Mouse (Mus musculus) spleen, postnatal 36 days (tissue): ENCODE measurements around the gene Chd9.

Source experiments
- DNase-seq, 2 experiments: peaks; one replicate each; pipeline ENCODE4 v3.0.0; 2022; ENCODE audit warnings: low spot score in 2 of 2, mixed read lengths in 1 of 2

The Chd9 gene

DNA sequence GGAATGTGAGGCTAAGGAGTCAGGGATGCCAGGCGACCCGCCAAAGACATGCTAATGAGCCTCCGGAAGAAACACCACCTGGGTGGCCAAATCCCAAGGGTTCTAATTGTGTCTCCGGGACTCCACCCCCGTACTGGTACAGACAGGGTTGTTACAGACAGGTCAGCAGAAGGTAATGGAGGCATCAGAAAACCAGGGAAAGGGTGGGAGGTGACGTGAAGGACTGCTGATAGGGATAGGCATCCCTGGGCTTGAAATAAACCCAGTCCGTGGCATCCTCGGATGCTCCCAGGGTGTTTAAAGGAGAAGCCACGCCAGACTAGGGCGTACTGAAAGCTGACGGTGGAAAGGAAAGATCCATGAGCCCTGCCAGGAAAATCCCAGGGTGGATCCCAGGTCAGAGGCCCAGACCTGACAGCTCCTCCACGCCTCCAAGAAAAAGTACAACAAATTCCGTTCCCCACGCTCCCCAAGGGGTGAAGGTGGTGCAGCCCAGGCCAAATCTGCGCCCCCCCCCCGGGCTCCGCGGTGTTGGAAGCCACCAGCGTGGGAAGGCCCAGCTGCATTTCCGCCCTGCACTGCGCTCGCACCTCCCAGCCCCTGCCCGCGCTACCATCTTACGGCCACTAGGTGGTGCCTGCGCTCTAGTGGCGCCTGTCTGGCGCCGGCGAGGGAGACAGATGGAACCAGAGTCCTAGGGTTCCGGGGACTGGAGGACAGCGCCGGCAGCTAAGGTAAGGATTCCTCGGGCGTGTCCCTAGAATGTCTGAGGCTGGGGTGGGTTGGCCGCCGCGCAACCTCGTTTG, at the start of gene Chd9:
Gene Chd9 (plus strand): TSS at position 172 of the 806 bp plus-strand sequence.
- DNase-seq: peak; percentile 92

DNA sequence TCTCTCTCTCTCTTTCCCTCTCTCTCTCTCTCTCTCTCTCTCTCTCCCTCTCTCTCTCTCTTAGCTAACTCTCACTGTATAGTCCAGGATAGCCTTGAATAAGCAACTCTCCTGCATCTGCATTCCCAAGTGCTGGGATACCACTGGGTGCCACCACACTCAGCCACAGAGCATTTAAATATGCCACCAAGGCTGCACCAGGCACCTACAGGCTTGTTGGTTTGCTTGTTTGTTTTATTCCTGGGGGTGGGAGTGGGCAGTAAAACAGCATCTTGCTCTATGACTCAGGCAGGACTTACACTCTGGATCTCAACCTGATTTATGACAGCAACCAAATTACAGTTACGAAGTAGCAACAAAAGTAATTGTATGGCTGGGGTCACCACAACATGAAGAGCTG, 36.5 kb upstream of the Chd9 start:
- DNase-seq: no peak

DNA sequence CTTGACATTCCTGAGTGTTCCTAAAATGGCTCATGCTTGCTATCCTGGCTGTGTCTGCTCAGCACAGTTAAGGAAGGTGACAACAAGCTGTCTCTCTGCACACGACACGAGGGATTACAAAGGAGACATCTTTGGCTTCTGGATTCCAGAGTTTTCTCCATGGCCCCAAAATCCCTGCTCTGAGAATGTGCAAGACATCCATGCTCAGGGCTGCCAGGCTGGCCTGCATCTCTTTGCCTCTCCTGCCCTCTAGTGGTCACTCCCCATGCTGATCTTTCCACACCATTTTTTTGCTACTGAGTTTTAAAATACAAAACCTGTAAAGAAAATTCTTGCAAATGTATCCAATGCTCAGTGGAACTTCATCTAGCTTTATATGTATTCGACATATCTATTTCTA, 34.4 kb upstream of the Chd9 start:
- peak; percentile 41 to 56 for DNase-seq

DNA sequence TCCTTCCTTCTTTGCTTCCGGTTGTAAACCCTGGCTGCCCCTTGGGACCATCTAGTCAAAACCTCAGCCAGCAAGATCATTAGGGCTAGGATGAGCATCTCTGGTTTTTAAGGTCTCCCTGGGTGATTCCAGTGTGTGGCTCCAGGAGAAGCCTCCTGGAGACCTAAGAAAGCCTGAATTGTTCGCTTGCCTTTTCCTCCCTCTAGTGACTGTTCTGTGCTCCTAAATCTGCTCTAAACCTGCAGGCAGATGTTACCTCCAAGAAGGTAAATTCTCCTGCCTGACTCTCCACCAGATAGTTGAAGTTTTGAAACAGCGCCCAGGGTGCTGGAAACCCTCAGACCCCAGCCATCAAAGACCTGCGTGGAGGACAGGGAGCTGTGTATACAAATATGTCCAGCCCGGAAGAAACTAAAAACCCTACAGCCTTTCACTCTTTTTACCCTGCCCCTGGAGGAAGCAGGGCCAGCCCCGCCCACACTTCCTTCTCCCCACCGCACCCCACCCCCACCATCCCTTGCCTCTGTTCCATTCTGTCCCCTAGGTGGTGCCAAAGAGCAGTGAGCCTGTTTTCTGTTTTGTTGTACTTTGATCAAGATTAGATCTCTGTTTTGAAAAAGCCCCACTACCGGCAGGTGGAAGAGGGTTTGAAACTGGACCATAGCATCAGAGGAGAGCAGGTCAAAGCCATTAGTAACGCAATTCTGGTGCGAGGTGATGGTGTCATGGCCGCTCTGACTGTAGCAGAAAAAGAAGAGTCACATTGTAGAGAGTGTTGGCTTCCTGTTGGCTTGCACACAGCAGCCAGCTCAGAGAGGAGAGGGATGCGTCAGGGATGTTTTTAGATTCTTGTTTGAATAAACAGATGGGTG, 32.9 kb upstream of the Chd9 start:
- DNase-seq: peak; percentile 82

DNA sequence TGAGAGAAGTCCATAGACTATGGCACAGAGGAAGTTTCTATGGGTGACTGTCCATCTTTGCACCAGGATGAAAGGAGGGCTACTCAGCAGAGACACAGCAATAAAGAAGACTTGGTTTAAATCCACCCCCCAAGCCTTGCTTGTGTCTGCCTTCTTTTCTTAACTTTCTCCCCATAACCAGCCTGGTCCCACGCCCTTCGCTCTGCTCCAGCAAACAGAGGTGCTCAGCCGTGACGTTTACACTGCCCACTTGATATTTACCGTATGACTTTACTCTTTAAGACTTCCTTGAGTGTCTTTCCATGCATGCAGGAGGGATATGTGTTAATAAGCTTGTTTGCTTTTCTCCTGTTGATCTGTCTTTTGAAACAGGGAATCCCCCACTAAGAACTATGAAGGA, 28.7 kb upstream of the Chd9 start:
- no peak for DNase-seq

DNA sequence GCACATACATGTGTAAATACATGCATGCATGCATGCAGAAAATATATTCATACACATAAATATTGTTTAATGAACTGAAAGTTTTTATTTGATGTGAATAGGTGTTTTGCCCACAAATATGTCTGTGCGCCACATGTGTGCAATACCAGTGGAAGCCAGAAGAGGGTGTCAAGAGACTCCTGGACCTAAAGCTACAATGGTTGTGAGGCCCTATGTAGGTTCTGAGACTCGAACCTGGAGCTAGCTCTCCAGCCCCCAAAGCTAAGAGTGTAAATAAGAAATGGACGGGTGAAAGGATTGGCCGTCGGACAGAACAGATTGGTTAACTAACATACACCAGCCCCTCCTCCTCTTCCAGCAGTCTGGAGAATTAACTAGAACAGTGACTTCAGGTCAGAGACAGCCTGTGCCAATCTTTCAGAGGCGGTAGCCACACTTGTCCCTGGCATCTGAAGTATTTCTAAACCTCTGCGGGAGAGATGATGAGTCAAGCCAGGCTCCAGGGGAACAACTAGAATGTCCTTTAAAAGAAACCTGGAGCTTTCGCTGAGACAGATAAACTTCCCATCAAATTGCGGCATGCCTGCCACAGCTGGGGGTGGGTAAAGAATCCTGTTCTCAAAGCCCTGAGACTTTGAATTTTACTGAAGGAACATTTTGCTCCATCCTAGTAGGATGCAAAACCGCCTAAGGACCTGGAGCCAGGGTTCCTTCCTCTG, 14.4 kb upstream of the Chd9 start:
- DNase-seq: no peak

DNA sequence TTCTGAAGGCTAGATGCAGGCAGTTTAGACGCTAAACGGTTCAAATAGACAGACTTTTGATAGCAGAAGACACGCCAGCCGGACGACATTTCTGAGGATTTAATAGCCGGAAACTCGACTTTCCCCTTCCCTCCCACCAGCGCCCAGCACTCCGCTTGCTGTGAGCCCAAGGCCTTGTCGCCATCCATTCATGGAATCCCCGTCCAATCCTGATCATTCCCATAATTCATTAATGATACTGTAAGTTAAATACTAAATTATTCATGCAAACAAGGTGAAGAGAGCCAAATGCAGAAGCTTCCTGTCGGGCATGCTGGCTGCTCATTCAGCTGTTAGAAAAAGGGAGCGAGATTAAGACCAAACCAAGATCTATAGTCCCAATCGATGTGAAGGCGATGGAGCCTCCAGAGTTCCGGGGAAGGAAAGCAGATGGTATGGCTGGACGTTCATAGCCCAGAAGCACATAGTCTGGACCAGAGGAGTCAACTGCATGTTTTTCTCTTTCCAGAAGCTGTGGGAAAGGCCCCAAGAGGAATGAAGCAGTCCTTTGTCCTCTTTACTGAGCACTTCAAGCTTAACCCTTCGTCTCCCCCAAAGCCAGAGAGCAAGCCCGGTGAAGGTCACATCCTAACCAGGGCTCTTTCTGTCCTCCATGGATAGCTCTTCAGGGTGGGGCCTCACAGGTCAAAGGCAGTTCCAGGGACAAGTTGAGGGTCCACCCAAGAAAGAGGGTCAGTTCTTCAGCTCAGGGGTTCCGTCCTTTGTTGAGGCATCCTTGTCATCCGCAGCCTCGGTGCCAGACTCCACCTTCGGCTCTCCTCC, 11.9 kb upstream of the Chd9 start:
- DNase-seq: no peak

DNA sequence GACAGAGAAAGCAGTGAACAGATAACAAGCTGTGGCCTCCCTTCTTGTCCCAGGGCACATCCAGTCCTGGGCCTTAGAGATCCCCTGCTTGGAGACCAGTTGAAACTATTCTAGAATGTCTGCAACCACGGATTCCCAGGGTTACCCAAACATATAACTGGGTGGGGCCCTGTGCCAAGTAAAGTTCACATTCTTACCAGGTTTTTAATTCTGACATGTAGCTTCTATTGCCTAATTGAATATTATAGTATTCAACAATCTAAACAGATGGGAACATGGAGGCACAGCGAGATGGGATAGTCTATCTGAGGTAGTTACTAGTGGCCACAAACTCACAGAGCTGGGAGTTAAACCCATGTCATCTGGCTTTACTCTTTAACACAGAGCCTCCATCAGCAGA, 10.9 kb upstream of the Chd9 start, which contains the start of gene Gm19935:
Gene Gm19935 (minus strand): TSS at position 101 of the 400 bp plus-strand sequence.
- DNase-seq: no peak

DNA sequence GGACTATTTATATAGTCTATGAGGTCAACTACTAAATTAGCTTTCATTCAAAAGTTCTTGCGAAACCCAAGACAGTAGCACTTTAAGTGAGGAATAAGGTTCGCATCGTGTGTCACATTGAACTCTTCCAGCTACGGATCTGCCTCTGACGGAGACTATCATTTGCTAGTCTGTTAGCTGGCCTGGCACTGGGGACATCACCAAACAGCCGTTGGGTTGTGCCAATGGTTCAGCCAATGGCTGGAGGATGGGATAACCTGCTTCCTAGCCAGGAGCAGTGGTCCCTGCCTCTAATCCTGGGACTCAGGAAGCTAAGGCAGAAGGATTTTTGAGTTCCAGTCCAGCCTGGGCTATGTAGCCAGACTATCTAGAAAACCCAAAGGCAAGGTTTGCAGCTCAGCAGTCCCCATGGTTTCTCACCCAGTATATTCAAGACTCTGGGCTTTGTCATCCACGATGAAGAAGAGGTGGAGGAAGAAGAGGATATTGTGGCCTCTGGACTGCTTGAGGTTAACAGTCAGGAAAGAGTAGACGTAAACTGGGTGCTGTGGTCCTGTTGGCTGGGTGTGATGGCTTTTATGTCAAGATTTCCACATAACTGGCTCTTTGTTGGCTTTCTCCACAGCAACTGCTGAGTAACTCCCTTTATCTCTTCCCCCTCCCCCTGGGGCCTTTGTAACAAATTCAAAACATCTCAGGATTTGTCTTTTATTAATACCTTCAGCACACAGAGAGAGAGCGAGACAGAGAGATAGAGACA, 8.4 kb upstream of the Chd9 start:
- DNase-seq: no peak

DNA sequence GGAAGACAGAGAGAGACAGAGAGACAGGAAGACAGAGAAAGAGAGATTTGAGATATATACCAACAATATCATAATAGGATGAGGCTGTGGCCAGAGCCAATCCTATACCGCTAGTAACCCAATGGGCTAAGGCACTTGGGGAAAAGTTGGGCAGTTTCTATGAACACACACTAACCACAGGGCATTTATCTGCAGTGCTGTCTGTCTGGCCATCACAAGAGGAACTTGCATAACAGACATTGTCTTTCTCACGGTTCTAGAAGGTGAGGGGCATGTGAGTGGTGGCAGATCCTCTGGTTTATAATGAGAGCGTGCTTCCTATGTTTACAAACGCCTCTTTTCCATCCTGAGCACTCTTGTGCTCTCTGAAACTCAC, 7.8 kb upstream of the Chd9 start:
- DNase-seq: no peak

DNA sequence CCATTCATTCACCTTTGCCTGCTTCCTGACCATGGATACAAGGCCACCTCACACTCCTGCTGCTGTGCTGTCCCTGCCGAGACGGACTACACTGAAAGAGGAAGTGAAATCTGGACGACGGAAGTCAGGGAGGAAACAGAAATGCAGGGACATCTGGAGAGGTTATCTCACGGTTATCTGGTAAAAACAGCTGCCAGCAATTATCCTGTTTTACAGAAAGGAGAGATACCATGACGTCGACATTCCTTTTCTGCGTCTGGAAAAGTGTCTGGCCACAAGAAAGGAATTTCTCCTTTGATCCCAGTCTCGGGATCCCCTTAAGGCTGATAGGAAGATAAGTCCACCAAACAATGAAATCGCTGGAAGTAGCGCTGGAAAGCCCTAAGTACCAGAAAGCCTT, 5.7 kb upstream of the Chd9 start:
- DNase-seq: peak; percentile 52 to 61

DNA sequence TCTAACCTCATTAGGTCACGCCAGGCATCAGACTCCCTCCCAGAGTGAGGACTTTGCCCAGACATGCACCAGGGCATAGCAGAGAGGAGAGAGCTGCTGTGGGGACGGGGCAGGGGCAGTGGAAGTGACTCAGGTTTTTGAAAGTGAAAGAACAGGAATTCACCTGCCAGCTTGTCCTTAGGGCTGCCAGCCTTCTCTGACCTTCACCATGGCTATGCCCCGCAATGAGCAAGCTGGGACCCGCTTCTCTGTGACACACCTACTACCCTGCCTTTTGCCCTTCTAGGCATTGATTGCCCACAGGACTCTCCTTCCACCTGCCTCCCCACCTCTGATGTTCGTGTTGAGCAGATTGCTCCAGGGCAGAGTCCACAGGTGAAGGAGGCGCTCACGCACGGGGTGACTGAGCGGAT, 2.7 kb upstream of the Chd9 start:
- DNase-seq: no peak

DNA sequence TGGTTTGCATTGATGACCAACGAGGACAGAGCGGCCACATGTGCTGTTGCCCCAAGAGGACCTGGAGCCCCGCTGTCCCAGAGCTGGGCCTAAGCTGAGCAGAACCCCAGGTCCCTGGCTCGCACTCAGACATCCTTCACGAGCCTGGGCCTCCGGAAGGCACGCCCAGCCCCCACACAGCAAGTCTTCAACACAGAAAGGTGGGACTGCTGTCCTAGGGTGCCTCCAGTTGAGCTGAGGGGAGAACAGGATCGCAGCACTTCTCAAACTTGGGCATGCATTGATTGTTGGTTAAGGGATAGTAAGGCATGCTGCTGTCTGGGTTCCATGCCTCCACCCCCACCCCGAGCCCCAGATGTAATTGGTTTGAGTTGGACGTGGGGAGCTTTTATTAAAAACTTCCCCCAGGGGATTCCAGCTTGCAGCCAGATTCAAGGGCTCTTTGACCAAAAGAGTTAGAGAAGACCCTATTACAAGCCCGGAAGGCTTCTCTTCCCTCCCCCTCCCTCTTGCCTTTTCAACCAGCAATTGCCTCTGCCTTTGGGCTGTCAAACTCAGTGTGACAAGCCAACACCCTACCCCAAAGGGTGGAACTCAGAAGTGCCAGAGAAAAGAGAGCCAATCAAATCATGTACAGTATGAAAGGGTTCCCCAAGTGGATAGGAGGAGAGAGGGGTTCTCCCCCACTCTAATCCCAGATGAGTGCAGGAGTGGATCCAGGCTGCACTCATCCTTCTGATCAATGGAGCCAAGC, 1.0 kb downstream of the Chd9 start:
- DNase-seq: no peak

DNA sequence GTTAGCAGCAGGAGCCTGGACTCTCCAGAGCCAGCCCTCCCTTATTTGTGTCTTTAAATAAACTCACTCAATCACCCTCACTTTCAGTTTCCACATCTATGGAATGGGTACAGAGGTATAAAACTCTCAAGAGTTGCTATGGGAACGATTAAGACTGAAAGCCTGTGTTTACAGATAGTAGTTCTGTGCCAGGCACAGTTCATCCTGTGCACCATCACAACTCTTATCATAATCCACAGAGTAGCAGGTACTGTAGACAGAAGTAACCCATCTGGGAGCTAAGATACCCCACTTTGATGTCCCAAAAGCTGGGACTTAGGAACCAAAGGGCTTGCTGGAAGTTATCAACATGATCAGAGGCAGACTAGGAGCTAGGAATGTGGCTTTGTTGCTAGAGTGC, 1.7 kb downstream of the Chd9 start:
- DNase-seq: no peak

DNA sequence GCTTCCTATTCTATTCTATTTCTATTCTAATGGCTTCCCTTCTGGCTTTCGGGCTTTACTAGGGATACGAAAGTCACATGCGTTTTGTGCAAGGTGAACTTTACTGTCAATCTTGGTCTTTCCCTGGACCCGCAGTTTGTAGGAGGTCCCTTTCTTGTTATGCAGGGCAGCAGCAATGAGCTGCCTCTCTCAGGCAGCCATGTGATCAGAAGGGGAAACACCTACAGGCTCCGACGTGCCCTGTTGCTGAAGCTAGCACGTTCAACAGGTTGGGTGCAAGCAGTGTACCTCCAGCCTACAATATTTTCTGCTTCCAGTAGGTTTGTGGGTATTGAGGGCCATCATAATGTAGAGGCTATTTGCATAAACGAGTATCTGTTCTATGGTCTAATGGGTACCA, 2.8 kb downstream of the Chd9 start:
- peak; percentile 49 to 52 for DNase-seq

DNA sequence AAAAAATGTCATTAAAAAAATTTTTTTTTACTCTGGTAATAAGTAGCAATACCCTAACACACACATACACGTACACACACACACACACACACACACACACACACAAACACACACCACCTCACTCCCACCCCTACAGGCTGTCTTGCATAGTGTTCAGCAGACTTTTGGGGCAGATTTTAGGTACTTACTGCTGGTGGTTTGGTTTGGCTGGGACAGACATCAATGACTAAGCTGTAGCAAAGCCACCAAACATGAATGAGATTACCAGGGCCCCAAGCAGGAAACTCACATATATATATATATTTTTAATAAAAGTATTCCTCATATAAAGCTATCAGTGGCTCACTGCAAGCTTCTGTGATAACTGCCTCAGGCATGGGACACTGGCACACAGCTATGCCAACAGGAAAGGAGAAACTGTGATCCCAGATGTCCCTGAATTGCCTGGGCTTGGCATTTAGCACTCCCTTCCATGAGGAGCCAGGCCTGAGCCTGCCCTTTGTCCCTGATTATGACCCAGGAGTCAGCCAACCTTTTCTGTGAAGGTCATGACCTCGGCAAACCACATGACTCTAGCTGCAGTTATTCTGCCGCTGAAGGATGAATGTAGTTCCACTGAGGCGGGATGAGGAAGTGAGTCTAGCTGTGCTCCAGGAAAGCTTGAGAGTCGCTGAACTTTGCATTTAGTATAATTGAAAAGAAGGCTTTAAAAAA, 4.6 kb downstream of the Chd9 start:
- DNase-seq: peak in 1 of 2 experiments; percentile 6

DNA sequence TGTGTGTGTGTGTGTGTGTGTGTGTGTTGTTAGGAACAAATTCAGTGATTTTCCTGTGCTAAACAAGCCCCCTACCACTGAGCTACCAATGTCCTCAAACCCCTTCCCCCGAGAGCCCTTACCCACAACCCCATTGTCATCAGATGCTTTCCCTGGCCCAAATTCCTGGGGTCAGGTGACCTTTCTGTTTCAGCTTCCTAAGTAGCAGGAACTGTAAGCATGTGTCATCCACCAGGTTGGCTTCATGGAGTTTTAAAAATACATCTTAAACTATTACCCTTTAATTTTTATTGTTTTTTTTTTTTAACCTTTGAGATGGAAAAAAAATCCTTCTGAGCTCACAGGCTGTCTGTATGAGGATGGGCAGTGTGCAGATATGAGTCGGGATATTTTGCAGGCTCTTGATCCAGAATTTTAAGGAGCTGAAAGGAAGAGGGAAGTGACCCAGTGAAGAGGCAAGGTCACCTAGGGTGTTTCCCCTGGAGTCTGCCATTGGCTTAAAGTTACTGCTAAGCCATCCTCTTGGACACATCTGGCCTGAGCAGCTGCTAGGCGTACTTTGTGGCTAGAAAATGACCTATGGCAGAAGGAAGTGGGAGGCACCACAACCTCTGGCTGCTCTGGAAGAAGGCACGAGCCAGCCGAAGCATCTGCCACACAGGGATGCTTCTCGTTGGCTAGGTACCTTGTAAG, 5.6 kb downstream of the Chd9 start:
- no peak for DNase-seq

DNA sequence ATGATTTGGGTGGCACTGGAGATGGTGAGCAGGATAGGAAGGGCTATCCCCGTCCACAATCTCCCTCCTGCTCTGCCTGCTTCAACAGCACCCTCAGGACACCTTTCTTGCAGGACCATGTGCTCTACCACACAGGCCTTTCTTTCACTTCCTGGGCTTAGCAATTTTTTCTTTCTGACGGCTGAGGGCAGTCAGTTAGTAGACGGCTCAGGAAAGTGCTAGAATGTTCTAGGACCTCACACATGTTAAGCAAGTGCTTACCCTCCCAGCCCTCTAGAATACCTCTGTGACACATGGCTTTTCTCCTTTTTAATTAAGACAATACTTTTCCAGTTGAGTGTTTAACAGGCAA, 6.1 kb downstream of the Chd9 start:
- DNase-seq: no peak

DNA sequence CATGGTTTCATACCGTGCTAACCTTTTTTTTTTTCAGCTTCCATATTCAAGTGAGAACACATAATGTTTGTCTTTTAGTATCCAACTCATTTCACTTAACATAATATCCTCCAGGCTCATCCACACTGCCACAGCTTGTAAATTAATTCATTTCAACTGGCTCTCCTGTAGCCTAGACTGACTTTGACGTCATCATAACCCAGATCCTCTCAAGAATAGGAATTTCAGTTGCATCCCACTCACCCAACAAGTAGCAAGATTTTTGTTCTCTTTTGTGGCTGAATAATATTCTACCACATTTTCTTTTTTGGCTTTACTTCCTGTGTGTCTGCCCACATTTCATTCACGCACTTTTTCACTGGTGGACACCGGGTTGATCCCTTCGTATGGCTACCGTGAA, 9.3 kb downstream of the Chd9 start:
- DNase-seq: no peak
